Comparison of ENCODE assay signal across 8 mouse cellular contexts in the genomic region with DNA sequence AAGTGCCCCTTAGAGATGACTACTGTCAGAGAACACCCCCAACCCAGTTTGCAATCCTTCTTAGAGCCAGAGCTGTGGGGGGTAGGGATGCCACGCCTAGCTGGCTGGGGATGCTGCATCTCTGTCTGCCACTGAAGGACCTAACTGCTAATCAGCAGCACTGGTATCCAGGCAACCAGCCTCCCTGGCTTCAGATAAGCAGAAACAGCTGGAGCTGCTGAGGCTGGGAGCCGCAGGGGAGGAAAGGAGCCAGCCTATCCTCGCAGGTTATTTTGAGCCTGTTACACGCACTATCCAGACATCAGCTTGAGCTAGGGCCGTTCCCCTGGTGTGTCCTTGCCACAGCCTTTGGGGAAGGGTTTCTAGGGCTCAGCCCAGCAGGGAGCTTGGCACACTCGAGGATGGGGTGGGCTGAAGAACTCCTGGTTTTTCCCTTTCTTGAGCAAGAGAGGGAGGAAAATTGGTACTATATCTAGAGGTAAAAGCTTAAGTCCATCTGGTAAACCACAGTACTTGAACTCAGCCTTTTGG.
DNase-seq lines count a peak whose midpoint lies in the region; ATAC-seq lines count a peak whose summit lies in the region.

No protein-coding gene starts in this region.

- H3K4me1 ChIP-seq in midbrain, embryonic 12.5 days = peaks cover 61% of the 10 kb centered on the region

- 0% methylated on average over 6 of the region's 6 CpGs for WGBS in midbrain, embryonic 12.5 days

- H3K9ac ChIP-seq in midbrain, embryonic 12.5 days (replicated peaks) = peak overlapping the region; percentile 51; the same call in 1 of the 2 replicates

- peak overlapping the region; percentile 96 for H3K27ac ChIP-seq in midbrain, embryonic 12.5 days (replicated peaks)

- H3K36me3 ChIP-seq in midbrain, embryonic 12.5 days = no peaks in the 10 kb centered on the region

- H3K27me3 ChIP-seq in midbrain, embryonic 12.5 days = peaks cover 30% of the 10 kb centered on the region

- DNase-seq in spleen, adult 12 weeks (ENCODE audit: low spot score) = peak; percentile 47
- DNase-seq in spleen, postnatal 14 days (ENCODE audit: low spot score in 2 of 2) = no peak
- peak; percentile 69 for DNase-seq in embryo, embryonic 9.5 days (ENCODE audit: extremely low spot score)
- peak; percentile 98 for DNase-seq in heart, adult 11 months
- DNase-seq in layer of hippocampus, postnatal 36 days = peak; percentile 66 to 74
- peak; percentile 55 for DNase-seq in yolk sac, embryonic 10.5 days (ENCODE audit: low spot score)
- DNase-seq in ovary, postnatal 36 days (ENCODE audit: low spot score) = no peak

- ATAC-seq in midbrain, embryonic 12.5 days (ENCODE audit: low FRiP score, low read depth) = peak; percentile 82

- H3K4me3 ChIP-seq in midbrain, embryonic 12.5 days = no peak overlapping the region

- peak overlapping the region; percentile 26 for H3K4me2 ChIP-seq in midbrain, embryonic 12.5 days (replicated peaks)

- H3K9me3 ChIP-seq in midbrain, embryonic 12.5 days = no peaks in the 10 kb centered on the region

Comparison
In these comparisons a context has a peak if more than half of its experiments do, and no peak if none do; other contexts are left out.
1. DNase-seq: peak in spleen, adult 12 weeks (single experiment), embryo, embryonic 9.5 days (single experiment), heart, adult 11 months (single experiment), layer of hippocampus, postnatal 36 days (2 of 2) and yolk sac, embryonic 10.5 days (single experiment); none in spleen, postnatal 14 days (0 of 2) and ovary, postnatal 36 days (single experiment).